Mouse (Mus musculus) erythroblast, embryonic 14.5 days (primary cell): ENCODE measurements around the gene Stmn1.

Experiments
- GATA1 ChIP-seq: IDR thresholded peaks from 2 replicates; pipeline ENCODE4 v1.6.1; 2012; ENCODE audit warnings: low read length, inconsistent platforms, mixed read lengths
- TAL1 ChIP-seq: IDR thresholded peaks from 3 replicates; pipeline ENCODE4 v1.6.1; 2012; ENCODE audit warnings: low read length, inconsistent platforms, mixed read lengths

DNA sequence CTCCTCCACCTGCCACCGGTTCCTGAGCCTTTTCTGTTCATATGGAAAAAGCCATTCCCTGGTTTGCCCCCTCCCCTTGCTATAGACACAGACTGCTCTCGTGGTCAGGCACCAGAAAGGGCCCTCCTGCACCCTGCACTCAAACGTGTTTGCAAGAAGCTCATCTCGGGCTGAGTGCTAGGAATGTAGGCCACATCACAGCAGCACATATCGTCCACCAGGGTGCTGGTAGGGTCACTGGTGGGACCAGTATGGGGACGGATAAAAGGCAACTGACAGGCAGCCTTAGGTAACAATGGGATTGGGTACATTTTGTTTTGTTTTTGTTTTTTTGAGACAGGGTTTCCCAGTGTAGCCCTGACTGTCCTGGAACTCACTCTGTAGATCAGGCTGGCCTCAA lies 13.2 kb downstream of the Stmn1 start:
- TF ChIP-seq GATA1 (no peak), TAL1 (no peak)
